7 mouse cellular contexts compared by ENCODE assay signal in genomic region chr12:105336094-105336420, GRCm38 (mm10). TPM values are rescaled to one million over a fixed set of nuclear protein-coding genes. Genes with fewer than 3 reads are reported as not detected.
DNase-seq lines count a peak whose midpoint lies in the region; ATAC-seq lines count a peak whose summit lies in the region.

No protein-coding gene starts in this region.

- H3K36me3 ChIP-seq in forebrain, embryonic 10.5 days (replicated peaks), result no peaks in the 10 kb centered on the region
- no peaks in the 10 kb centered on the region for H3K36me3 ChIP-seq in intestine, embryonic 15.5 days
- no peaks in the 10 kb centered on the region for H3K36me3 ChIP-seq in neural tube, embryonic 15.5 days

- peak; percentile 42 for ATAC-seq in intestine, embryonic 15.5 days
- peak; percentile 17 for ATAC-seq in neural tube, embryonic 15.5 days (ENCODE audit: low FRiP score)

- intact Hi-C loops in gastrocnemius, postnatal 36 days (cut with DNase I), result no loop called here

- peaks cover 58% of the 10 kb centered on the region for H3K27me3 ChIP-seq in forebrain, embryonic 10.5 days (ENCODE audit: poor library complexity, severe bottlenecking)
- peaks cover 34% of the 10 kb centered on the region for H3K27me3 ChIP-seq in intestine, embryonic 15.5 days (replicated peaks)
- 0 out of 2 replicates have a peak, but pooled peaks cover 4% of the 10 kb centered on the region for H3K27me3 ChIP-seq in neural tube, embryonic 15.5 days (replicated peaks)

- H3K4me1 ChIP-seq in forebrain, embryonic 10.5 days, result peaks cover 21% of the 10 kb centered on the region
- peaks cover 16% of the 10 kb centered on the region for H3K4me1 ChIP-seq in intestine, embryonic 15.5 days (replicated peaks)
- H3K4me1 ChIP-seq in neural tube, embryonic 15.5 days, result peaks cover 48% of the 10 kb centered on the region

- peak overlapping the region; percentile 78 for H3K4me3 ChIP-seq in forebrain, embryonic 10.5 days
- H3K4me3 ChIP-seq in intestine, embryonic 15.5 days (replicated peaks), result peak overlapping the region; percentile 58
- H3K4me3 ChIP-seq in neural tube, embryonic 15.5 days (replicated peaks), result peak overlapping the region; percentile 79

- peak overlapping the region; percentile 75; the same call in 1 of the 2 replicates for H3K27ac ChIP-seq in forebrain, embryonic 10.5 days
- no peak overlapping the region for H3K27ac ChIP-seq in intestine, embryonic 15.5 days
- H3K27ac ChIP-seq in neural tube, embryonic 15.5 days (replicated peaks), result peak overlapping the region; percentile 91

- H3K4me2 ChIP-seq in intestine, embryonic 15.5 days (replicated peaks), result peak overlapping the region; percentile 100
- peak overlapping the region; percentile 89 for H3K4me2 ChIP-seq in neural tube, embryonic 15.5 days

- H3K9ac ChIP-seq in intestine, embryonic 15.5 days, result no peak overlapping the region
- peak overlapping the region; percentile 79 for H3K9ac ChIP-seq in neural tube, embryonic 15.5 days (replicated peaks)

- 7% methylated on average over 8 of the region's 8 CpGs for WGBS in forebrain, embryonic 10.5 days
- 21% methylated on average over 8 of the region's 8 CpGs for WGBS in intestine, embryonic 15.5 days
- WGBS in neural tube, embryonic 15.5 days, result 5% methylated on average over 8 of the region's 8 CpGs

- DNase-seq in layer of hippocampus, adult 9-11 months, result peak; percentile 12
- no peak for DNase-seq in layer of hippocampus, adult 18-20 months (ENCODE audit: low spot score in 2 of 2)
- DNase-seq in forebrain, embryonic 10.5 days (ENCODE audit: extremely low spot score, low spot score), result no peak
- no peak for DNase-seq in urinary bladder, postnatal 25 days (ENCODE audit: low spot score)
- DNase-seq in gastrocnemius, postnatal 36 days, result no peak

- no peaks in the 10 kb centered on the region for H3K9me3 ChIP-seq in forebrain, embryonic 10.5 days
- no peaks in the 10 kb centered on the region for H3K9me3 ChIP-seq in intestine, embryonic 15.5 days
- H3K9me3 ChIP-seq in neural tube, embryonic 15.5 days (replicated peaks), result no peaks in the 10 kb centered on the region

RNA-seq across cellular contexts. Expression of gene Tunar, which starts 2.4 kb away (rescaled TPM):
- 10 to 100 TPM; 16.2 to 16.8 TPM for total RNA-seq in layer of hippocampus, adult 18-20 months (2021)
- polyA plus RNA-seq in forebrain, embryonic 10.5 days (2016; fragmentation: Nextera tagmentation; extraction: Ambion mirVana), result 0.33 and 0.39 TPM in 2 replicates
- polyA plus RNA-seq in intestine, embryonic 15.5 days (2015; fragmentation: Nextera tagmentation; extraction: Ambion mirVana), result 0.06 and 0.21 TPM in 2 replicates
- polyA plus RNA-seq in neural tube, embryonic 15.5 days (2015; fragmentation: Nextera tagmentation; extraction: Ambion mirVana), result 24.1 and 24.2 TPM in 2 replicates
- not detected for total RNA-seq in gastrocnemius, postnatal 36 days (2021)

Comparison
In these comparisons a context has a peak if more than half of its experiments do, and no peak if none do; other contexts are left out.
1. RNA of gene Tunar, which starts 2.4 kb away (polyA plus RNA-seq): 24.1 to 24.2 TPM in neural tube, embryonic 15.5 days; 0.33 to 0.39 TPM in forebrain, embryonic 10.5 days and 0.06 to 0.21 TPM in intestine, embryonic 15.5 days; every median in the first group is over 10 times any median in the second.
2. Peak in every context shown above with its lines, with median percentiles within 50 percentile points of each other: H3K4me3 ChIP-seq.